Mouse (Mus musculus) CD8-positive naive resting alpha-beta T cell, adult 2 months (primary cell): ENCODE measurements around the gene March10.

ENCODE experiments used
- DNase-seq, 2 experiments: peaks; one replicate each; pipeline ENCODE4 v3.0.0; 2022; ENCODE audit warnings: low read depth in 2 of 2, low spot score in 2 of 2

Gene March10

DNA sequence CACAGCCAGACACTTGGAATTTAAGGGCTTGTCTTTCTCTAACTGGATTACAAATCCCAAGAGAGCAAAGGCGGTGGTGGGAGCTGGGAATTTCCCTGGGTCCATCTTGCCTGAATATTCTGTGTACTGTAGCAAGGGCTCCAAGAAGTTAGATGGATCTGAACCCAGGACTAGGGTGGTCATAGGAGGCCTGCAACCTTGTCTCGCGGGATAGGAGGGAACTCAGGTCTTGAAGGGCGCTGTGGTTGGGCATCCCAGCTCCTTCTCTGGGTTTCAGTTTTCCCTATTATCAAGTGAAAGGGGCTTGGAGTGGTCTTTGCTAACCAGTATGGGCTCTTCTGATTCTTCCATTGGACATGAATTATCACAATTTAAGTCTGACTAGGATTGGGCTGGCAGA lies 140.4 kb downstream of the March10 start:
- no peak for DNase-seq

DNA sequence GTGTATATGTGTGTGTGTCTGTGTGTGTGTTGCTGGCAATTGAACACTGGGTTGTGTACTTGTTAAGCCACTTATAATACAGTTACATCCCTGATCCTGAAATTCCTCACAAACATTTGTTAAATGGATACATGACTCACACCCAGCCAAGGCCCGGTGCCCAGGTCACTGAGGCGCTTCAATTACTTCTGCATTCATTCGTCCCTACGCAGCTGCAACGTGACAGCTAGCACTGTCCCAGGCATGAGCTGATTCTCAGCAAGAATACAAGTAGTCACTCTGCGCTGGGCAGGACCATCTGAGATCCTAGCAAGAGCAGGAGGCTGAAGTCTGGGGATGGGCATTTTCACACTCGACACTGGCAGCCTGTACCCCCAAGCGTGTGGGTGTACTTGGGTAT lies 141.2 kb downstream of the March10 start:
- no peak for DNase-seq

DNA sequence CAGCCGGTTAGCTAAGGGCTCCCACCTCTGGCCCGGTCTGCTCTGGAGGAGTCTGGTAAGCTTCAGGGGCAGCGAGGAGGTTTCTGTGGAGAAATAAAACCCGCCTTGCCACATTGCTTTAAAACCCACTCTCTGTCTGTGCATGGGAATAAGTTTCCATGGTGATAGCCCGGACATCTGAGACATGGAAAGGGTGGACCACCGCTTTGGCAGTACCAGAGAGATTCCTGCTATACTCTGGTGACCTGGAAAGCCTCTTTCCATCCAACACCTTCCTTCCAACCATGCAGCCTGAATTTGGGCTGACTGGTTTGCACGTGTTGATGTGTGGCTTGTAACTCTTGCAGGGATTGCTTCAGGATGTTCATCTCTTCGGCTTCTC lies 142.9 kb downstream of the March10 start:
- no peak for DNase-seq

DNA sequence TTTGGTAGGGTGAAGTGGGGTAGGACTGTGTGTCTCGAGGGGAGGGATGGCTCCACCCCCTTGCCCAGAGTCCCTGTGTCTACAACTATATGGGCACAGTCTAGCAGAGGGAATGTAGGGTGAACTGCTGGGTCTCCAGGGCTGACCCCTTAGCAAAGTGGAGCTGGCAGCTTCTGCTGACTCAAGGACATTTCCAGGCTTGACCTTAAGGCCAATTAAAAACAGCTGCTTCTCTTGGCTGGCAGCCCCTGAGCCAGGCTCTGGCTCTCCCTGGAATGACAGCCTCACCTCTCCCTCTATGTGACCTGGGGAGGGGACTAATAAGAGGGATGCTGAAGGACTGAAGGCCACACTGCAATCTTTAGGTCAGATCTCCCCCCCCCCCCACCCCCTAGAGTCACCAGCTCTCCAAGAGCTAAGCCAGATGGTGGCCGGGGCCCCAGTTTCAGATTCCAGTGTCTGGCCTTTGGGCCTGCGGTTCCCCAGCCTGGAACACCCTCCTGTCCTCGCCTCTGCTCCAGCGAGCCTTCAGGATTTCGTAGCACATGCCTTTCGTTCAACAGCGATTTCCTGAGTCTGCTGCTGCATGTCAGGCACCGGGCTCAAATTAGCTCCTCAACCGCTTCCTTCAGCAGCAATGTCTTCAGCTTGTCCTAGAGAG lies 143.4 kb downstream of the March10 start:
- no peak for DNase-seq

DNA sequence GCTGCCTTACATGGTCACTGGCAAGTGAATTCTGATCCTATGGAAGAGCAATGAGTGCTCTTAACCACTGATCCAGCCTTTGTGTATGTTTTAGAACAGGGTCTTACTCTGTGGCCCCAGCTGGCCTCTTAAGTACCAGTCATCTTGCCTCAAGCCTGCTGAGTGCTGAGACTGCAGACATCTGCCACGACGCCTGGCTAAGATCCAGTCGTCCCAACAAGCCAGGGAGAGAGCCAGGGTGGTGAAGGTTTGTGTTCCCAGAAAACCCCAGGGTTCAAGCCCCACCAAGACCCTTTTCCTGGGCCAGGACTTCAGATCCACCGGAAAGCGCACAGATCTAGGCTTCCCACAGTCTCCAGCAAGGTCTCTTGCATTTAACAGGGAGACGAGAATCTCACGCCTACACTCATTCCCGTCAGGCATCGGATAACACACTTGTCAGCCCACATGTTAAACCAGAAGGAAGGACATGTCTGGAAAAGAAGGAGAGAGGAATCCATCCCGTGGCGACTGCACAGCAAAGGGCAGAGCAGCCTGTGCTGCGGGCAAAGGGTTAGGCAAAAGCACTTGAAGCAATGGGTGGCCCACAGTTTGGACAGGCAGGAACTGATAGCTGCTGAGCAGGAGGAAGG lies 144.1 kb downstream of the March10 start:
- DNase-seq: no peak

DNA sequence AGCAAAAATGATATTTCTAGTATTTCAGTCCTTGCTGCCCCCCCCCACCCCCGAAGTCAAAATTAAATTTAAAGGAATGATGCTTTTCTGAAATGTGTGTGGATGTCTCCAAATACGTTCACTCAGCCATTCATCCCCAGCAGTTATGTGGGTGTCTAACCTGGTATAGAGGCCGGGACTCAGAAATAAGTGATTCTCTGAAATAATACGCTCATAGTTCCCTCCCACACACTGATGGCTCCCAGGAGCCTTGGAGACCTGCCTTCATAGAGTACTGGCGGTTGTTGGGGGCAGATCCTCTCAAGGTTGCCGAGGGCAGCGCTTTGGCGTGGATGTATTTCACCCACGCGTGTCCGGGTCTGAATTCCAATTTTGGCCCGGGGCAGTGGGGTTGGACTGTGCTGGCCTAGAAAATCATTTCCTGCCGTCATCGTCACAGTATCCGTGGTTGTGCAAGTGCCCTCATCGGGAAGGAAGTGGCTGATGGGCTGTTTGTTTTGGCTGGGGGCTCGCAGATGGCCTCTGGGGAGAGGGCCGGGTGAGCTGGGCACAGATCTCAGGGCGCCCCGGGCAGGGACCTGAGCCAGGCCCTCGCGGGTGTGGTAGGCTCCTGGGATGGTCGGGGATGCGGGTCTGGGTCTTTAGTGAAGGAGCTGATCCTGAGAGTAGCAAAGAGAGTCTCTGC lies 145.1 kb downstream of the March10 start:
- no peak for DNase-seq
